Mouse (Mus musculus) cerebellum, postnatal 25 days (tissue): ENCODE data around the gene Hspg2.

Experiments used
- DNase-seq, 2 experiments: peaks; one replicate each; pipeline ENCODE4 v3.0.0; 2021; ENCODE audit warnings: mixed read lengths in 2 of 2

Gene Hspg2

GRCm38 (mm10) chr4:137461981-137462690, 6.4 kb upstream of the Hspg2 start:
- no peak for DNase-seq

- DNase-seq, result no peak
Observed at GRCm38 (mm10) chr4:137465125-137465787, 3.3 kb upstream of the Hspg2 start.

GRCm38 (mm10) chr4:137466991-137467390, 1.6 kb upstream of the Hspg2 start:
- DNase-seq, result no peak

- DNase-seq, result no peak
Observed at GRCm38 (mm10) chr4:137467525-137467924, 1.0 kb upstream of the Hspg2 start.

- DNase-seq, result no peak
Observed at GRCm38 (mm10) chr4:137469081-137469844, 694 bp downstream of the Hspg2 start.

GRCm38 (mm10) chr4:137469845-137470692, 1.5 kb downstream of the Hspg2 start:
- no peak for DNase-seq

GRCm38 (mm10) chr4:137470701-137471317, 2.2 kb downstream of the Hspg2 start:
- no peak for DNase-seq

- DNase-seq, result no peak
Observed at GRCm38 (mm10) chr4:137471326-137471725, 2.8 kb downstream of the Hspg2 start.

GRCm38 (mm10) chr4:137473240-137473639, 4.7 kb downstream of the Hspg2 start:
- DNase-seq, result no peak

- no peak for DNase-seq
Observed at GRCm38 (mm10) chr4:137473701-137474388, 5.3 kb downstream of the Hspg2 start.

- DNase-seq, result no peak
Observed at GRCm38 (mm10) chr4:137474694-137475093, 6.1 kb downstream of the Hspg2 start.

GRCm38 (mm10) chr4:137475271-137476050, 6.9 kb downstream of the Hspg2 start:
- DNase-seq, result no peak

- no peak for DNase-seq
Observed at GRCm38 (mm10) chr4:137476065-137476760, 7.6 kb downstream of the Hspg2 start.

GRCm38 (mm10) chr4:137476761-137477237, 8.2 kb downstream of the Hspg2 start:
- peak in 1 of 2 experiments; percentile 32 for DNase-seq

- DNase-seq, result no peak
Observed at GRCm38 (mm10) chr4:137477611-137478010, 9.0 kb downstream of the Hspg2 start.

- DNase-seq, result no peak
Observed at GRCm38 (mm10) chr4:137478306-137478705, 9.7 kb downstream of the Hspg2 start.

- no peak for DNase-seq
Observed at GRCm38 (mm10) chr4:137479757-137480156, 11.2 kb downstream of the Hspg2 start.

GRCm38 (mm10) chr4:137480191-137480992, 11.8 kb downstream of the Hspg2 start:
- DNase-seq, result no peak

- DNase-seq, result no peak
Observed at GRCm38 (mm10) chr4:137480993-137481340, 12.4 kb downstream of the Hspg2 start.
